Mouse (Mus musculus): Measurements from ENCODE around the gene Mef2c. TPM values are rescaled to one million over a fixed set of nuclear protein-coding genes. Genes with fewer than 3 reads are reported as not detected.
A peak's percentile ranks its signal among the peaks of the same experiment; 100 is the strongest.

Gene Mef2c
- polyA plus RNA-seq, 1 experiment, result 308 TPM

DNA sequence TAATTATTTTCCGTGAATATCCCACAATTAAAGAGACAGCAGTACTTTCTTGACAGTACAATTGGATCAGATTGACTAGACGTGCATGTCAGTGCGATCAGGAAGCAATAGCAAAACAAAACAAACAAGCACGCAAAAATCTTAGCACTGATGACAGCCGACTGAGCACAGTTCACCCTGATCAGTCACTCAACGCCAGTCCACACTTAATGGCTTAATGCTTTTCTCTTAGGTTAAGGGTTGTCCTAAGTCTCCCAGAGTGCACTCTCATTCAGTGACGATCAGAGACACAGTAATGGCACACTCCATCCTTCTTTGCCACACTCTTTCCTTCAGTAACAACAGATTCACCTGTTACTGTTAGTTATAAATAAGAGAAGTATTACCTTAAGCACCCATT, 157.3 kb downstream of the Mef2c start:
- Histone ChIP-seq H3K4me1 (ENCODE audit: control insufficient read depth, insufficient read depth, low read length) (peaks cover 12% of the 10 kb centered on the region), H3K27ac (ENCODE audit: insufficient read depth, low read length) (peak overlapping the region; percentile 6; the same call in 1 of the 2 replicates), H3K4me3 (ENCODE audit: insufficient read depth, low read length) (no peak overlapping the region)
- TF ChIP-seq POLR2A (IDR thresholded peaks at IDR 0.05; ENCODE audit: extremely low read depth, insufficient read depth, low read length) (no peak), CTCF (IDR thresholded peaks at IDR 0.05; ENCODE audit: extremely low read depth, insufficient read depth, low read length) (no peak)

GRCm38 (mm10) chr13:83662089-83662551, 158.3 kb downstream of the Mef2c start:
- H3K27ac ChIP-seq (ENCODE audit: insufficient read depth, low read length), result peak overlapping the region; percentile 48
- H3K4me1 ChIP-seq (ENCODE audit: control insufficient read depth, insufficient read depth, low read length), result peaks cover 14% of the 10 kb centered on the region
- no peak for TF ChIP-seq CTCF (IDR thresholded peaks at IDR 0.05; ENCODE audit: extremely low read depth, insufficient read depth, low read length)
- peak overlapping the region; percentile 2; the same call in 1 of the 2 replicates for H3K4me3 ChIP-seq (ENCODE audit: insufficient read depth, low read length)

DNA sequence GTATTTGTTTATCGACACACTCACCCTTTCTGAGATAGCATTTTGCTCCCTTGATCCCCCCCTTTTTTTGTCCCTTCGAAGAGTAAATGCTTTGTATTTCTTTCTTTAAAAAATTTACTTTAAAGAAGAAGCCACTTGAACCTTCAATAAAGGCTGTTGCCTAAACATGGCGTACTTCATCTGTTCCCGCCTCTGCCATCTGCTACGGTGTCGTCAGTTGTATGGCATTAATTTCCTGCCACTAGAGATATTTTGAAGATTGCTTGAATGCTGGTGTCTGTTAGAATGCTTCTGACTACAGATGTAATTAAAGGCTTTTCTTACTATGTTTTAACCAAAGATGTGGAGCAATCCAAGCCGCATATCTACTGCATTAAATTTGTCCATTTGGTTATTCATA, 162.3 kb downstream of the Mef2c start:
- peaks cover 5% of the 10 kb centered on the region for H3K4me1 ChIP-seq (ENCODE audit: control insufficient read depth, insufficient read depth, low read length)
- no peak for TF ChIP-seq POLR2A (IDR thresholded peaks at IDR 0.05; ENCODE audit: extremely low read depth, insufficient read depth, low read length)
- no peak for TF ChIP-seq CTCF (IDR thresholded peaks at IDR 0.05; ENCODE audit: extremely low read depth, insufficient read depth, low read length)
- no peak overlapping the region for H3K27ac ChIP-seq (ENCODE audit: insufficient read depth, low read length)
- no peak overlapping the region for H3K4me3 ChIP-seq (ENCODE audit: insufficient read depth, low read length)

- Histone ChIP-seq H3K27ac (ENCODE audit: insufficient read depth, low read length) (no peak overlapping the region), H3K4me1 (ENCODE audit: control insufficient read depth, insufficient read depth, low read length) (peaks cover 4% of the 10 kb centered on the region; the same call in 1 of the 2 replicates), H3K4me3 (ENCODE audit: insufficient read depth, low read length) (no peak overlapping the region)
- TF ChIP-seq CTCF (IDR thresholded peaks at IDR 0.05; ENCODE audit: extremely low read depth, insufficient read depth, low read length) (no peak), POLR2A (IDR thresholded peaks at IDR 0.05; ENCODE audit: extremely low read depth, insufficient read depth, low read length) (no peak)
Observed at GRCm38 (mm10) chr13:83667051-83667450, 163.2 kb downstream of the Mef2c start.

DNA sequence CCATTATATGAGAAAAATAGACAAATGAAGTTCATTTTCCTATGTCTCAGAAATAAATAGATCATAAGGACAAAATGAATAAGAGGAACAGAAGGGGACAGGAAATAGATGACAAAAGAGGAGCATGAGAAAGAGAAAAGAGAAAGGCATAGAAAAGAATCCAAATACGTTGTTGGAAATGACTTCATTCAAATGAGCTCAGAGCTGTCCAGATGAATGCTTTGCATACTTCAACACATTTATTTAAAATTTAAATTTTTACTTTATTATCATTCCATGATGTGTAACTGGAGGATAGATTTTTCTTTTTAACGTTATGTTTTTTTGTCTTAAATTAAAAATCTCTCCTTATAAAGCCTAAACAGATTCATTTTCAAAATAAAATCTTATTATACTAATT, 203.8 kb downstream of the Mef2c start:
- Histone ChIP-seq H3K4me1 (ENCODE audit: control insufficient read depth, insufficient read depth, low read length) (no peaks in the 10 kb centered on the region), H3K27ac (ENCODE audit: insufficient read depth, low read length) (no peak overlapping the region), H3K4me3 (ENCODE audit: insufficient read depth, low read length) (no peak overlapping the region)
- no peak for TF ChIP-seq POLR2A (IDR thresholded peaks at IDR 0.05; ENCODE audit: extremely low read depth, insufficient read depth, low read length)
- TF ChIP-seq CTCF (IDR thresholded peaks at IDR 0.05; ENCODE audit: extremely low read depth, insufficient read depth, low read length), result no peak

- H3K4me1 ChIP-seq (ENCODE audit: control insufficient read depth, insufficient read depth, low read length), result no peaks in the 10 kb centered on the region; the same call in 1 of the 2 replicates
- H3K27ac ChIP-seq (ENCODE audit: insufficient read depth, low read length), result no peak overlapping the region
- TF ChIP-seq POLR2A (IDR thresholded peaks at IDR 0.05; ENCODE audit: extremely low read depth, insufficient read depth, low read length), result no peak
- no peak for TF ChIP-seq CTCF (IDR thresholded peaks at IDR 0.05; ENCODE audit: extremely low read depth, insufficient read depth, low read length)
- no peak overlapping the region for H3K4me3 ChIP-seq (ENCODE audit: insufficient read depth, low read length)
Observed at GRCm38 (mm10) chr13:83712778-83713380, 209.0 kb downstream of the Mef2c start.

DNA sequence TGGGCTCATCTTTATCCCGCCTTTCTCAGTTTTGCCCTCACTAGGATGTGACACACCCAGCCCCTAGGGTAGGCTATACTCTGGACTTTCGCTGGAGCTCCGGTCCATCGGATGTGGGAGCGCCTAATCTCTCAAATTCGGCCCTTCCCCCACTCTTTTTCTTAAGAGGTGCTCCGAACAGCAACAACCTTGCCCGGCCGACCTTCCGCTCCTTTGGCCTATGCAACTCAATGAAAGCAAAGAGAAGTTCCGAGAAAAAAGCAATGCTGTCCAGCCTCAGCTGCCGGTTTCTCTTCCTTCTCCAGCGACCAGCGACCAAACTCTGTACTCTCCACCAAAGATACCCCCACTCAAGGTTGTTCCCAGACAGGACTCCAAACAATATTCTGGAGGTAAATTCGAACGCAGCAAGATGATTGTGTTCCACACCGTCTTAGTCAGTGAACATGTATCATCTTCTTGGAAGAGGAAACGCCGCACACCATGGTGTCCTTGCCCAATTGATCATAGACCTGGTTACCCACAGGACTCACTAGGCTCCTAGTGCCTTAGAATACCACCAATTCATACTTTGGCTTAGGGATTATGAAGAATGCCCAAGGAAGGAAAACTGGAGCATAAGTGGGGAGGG, 209.9 kb downstream of the Mef2c start:
- Histone ChIP-seq H3K27ac (ENCODE audit: insufficient read depth, low read length) (peak overlapping the region; percentile 69), H3K4me1 (ENCODE audit: control insufficient read depth, insufficient read depth, low read length) (peaks cover 2% of the 10 kb centered on the region), H3K4me3 (ENCODE audit: insufficient read depth, low read length) (peak overlapping the region; percentile 31)
- TF ChIP-seq CTCF (IDR thresholded peaks at IDR 0.05; ENCODE audit: extremely low read depth, insufficient read depth, low read length), result no peak

GRCm38 (mm10) chr13:83714466-83715307, 210.9 kb downstream of the Mef2c start:
- Histone ChIP-seq H3K4me1 (ENCODE audit: control insufficient read depth, insufficient read depth, low read length) (peaks cover 2% of the 10 kb centered on the region), H3K27ac (ENCODE audit: insufficient read depth, low read length) (peak overlapping the region; percentile 99), H3K4me3 (ENCODE audit: insufficient read depth, low read length) (peak overlapping the region; percentile 82)
- TF ChIP-seq POLR2A (IDR thresholded peaks at IDR 0.05; ENCODE audit: extremely low read depth, insufficient read depth, low read length), result peak; percentile 51; the same call in 1 of the 2 replicates
- TF ChIP-seq CTCF (IDR thresholded peaks at IDR 0.05; ENCODE audit: extremely low read depth, insufficient read depth, low read length), result peak; percentile 90

- peak overlapping the region; percentile 82 for H3K4me3 ChIP-seq (ENCODE audit: insufficient read depth, low read length)
Observed at GRCm38 (mm10) chr13:83715308-83715785, 211.5 kb downstream of the Mef2c start.

More at GRCm38 (mm10) chr13:83715308-83715785, 211.5 kb downstream of the Mef2c start:
- H3K27ac ChIP-seq (ENCODE audit: insufficient read depth, low read length), result peak overlapping the region; percentile 99
- TF ChIP-seq POLR2A (IDR thresholded peaks at IDR 0.05; ENCODE audit: extremely low read depth, insufficient read depth, low read length) (no peak), CTCF (IDR thresholded peaks at IDR 0.05; ENCODE audit: extremely low read depth, insufficient read depth, low read length) (no peak)
- peaks cover 2% of the 10 kb centered on the region for H3K4me1 ChIP-seq (ENCODE audit: control insufficient read depth, insufficient read depth, low read length)
